Mouse (Mus musculus) limb, embryonic 14.5 days (tissue): ENCODE measurements around the gene 2300002M23Rik. TPM values are rescaled to one million over a fixed set of nuclear protein-coding genes. Genes with fewer than 3 reads are reported as not detected.

ENCODE experiments used
- ATAC-seq: fragments of 200-750 bp; cut with Nextera tagmentation; 2 replicates; pipeline ENCODE4 v1.8.0; 2017; ENCODE audit warnings: low read depth, moderate number of reproducible peaks, moderate TSS enrichment; ENCODE audit not compliant: low FRiP score
- DNase-seq: peaks from one replicate; pipeline ENCODE4 v3.0.0-alpha.2; 2015; ENCODE audit warnings: low spot score
- H3K27ac ChIP-seq: fragments of 300-500 bp; sonication (generic); replicated peaks from 2 replicates; pipeline ENCODE4 v1.5.1; 2014; ENCODE audit warnings: low read depth, mild to moderate bottlenecking, low read length, moderate library complexity, mixed read lengths
- H3K27me3 ChIP-seq: fragments of 300-500 bp; sonication (generic); 2 replicates; pipeline ENCODE4 v1.6.1; 2014; ENCODE audit warnings: low read length, mixed read lengths; ENCODE audit not compliant: control insufficient read depth, insufficient read depth
- H3K36me3 ChIP-seq: fragments of 300-500 bp; sonication (generic); 2 replicates; pipeline ENCODE4 v1.6.1; 2014; ENCODE audit warnings: mild to moderate bottlenecking, low read length, moderate library complexity, mixed read lengths; ENCODE audit not compliant: control insufficient read depth, insufficient read depth
- H3K4me1 ChIP-seq: fragments of 300-500 bp; sonication (generic); 2 replicates; pipeline ENCODE4 v1.6.1; 2014; ENCODE audit warnings: antibody characterized with exemption, low read length, mixed read lengths; ENCODE audit not compliant: control insufficient read depth, insufficient read depth
- H3K4me2 ChIP-seq: fragments of 300-500 bp; sonication (generic); replicated peaks from 2 replicates; pipeline ENCODE4 v1.6.1; 2014; ENCODE audit warnings: low read depth, mild to moderate bottlenecking, low read length, moderate library complexity; ENCODE audit not compliant: severe bottlenecking
- H3K4me3 ChIP-seq: fragments of 300-500 bp; sonication (generic); replicated peaks from 2 replicates; pipeline ENCODE4 v1.5.1; 2014; ENCODE audit warnings: low read length
- H3K9ac ChIP-seq: fragments of 300-500 bp; sonication (generic); 2 replicates; pipeline ENCODE4 v1.6.1; 2014; ENCODE audit warnings: mild to moderate bottlenecking, low read depth, low read length, moderate library complexity; ENCODE audit not compliant: severe bottlenecking
- H3K9me3 ChIP-seq: fragments of 300-500 bp; sonication (generic); 2 replicates; pipeline ENCODE4 v1.6.1; 2016; ENCODE audit warnings: low read length; ENCODE audit not compliant: control insufficient read depth
- POLR2A ChIP-seq: fragments of 200-500 bp; IDR thresholded peaks from 2 replicates; pipeline ENCODE4 v1.8.0; 2012; ENCODE audit warnings: inconsistent platforms, mild to moderate bottlenecking, moderate library complexity, borderline replicate concordance; ENCODE audit not compliant: insufficient read depth, insufficient read length; ENCODE audit errors: extremely low read depth
- WGBS: fragments of 180-500 bp; shearing (Covaris S2); extraction: QIAGEN DNeasy Blood & Tissue Kit; methylation state at CpG from one replicate; pipeline ENCODE4 v1.1.7; 2014; 5-methylcytosine and 5-hydroxymethylcytosine counted together
- polyA plus RNA-seq, 2 experiments: library from polyadenylated mRNA; depleted of rRNA in 1 of 2; stranded (reverse) in 1 of 2; unstranded in 1 of 2; fragments of >200 nt; fragmentation: Nextera tagmentation in 1 of 2; extraction: Ambion mirVana in 1 of 2; gene quantifications; 2 replicates each; pipeline versions ENCODE4 v1.2.1 to v1.2.3; 2012 to 2014

2300002M23Rik gene
- polyA plus RNA-seq, 2 experiments, result 0.21 TPM; not detected in 1

- 81% methylated on average over 7 of the region's 7 CpGs for WGBS
- DNase-seq (no peak), ATAC-seq (no peak)
- Histone ChIP-seq H3K4me3 (no peak overlapping the region), H3K36me3 (no peaks in the 10 kb centered on the region), H3K27me3 (no peaks in the 10 kb centered on the region; the same call in 1 of the 2 replicates), H3K27ac (no peak overlapping the region), H3K4me1 (peaks cover 2% of the 10 kb centered on the region; the same call in 1 of the 2 replicates), H3K9ac (no peak overlapping the region), H3K4me2 (no peak overlapping the region), H3K9me3 (no peaks in the 10 kb centered on the region; the same call in 1 of the 2 replicates)
- TF ChIP-seq POLR2A, result no peak
These were observed 27.2 kb downstream of the 2300002M23Rik start for GRCm38 (mm10) chr17:35594456-35594855.

DNA sequence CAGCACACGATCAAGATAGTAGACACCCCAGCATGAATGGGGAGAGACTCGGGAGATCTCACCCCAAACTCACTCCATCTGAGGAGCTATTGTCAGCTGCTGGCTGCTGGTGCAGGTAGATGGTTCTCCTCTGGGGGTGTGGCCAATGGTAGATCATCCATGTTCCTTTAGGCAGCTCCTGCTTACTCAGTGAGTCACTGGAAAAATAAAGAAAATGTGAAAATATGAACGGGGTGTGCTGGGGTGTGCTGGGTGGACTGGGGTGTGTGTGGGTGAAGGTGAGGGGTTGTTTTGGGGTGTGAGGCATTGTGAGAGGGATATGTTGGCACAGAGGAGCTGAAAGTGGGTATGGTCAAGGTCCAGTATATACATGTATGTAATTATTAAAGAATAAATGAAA lies 30.1 kb downstream of the 2300002M23Rik start:
- 92% methylated on average over 3 of the region's 3 CpGs for WGBS
- no peak for DNase-seq
- H3K9me3 ChIP-seq, result no peaks in the 10 kb centered on the region; the same call in 1 of the 2 replicates

DNA sequence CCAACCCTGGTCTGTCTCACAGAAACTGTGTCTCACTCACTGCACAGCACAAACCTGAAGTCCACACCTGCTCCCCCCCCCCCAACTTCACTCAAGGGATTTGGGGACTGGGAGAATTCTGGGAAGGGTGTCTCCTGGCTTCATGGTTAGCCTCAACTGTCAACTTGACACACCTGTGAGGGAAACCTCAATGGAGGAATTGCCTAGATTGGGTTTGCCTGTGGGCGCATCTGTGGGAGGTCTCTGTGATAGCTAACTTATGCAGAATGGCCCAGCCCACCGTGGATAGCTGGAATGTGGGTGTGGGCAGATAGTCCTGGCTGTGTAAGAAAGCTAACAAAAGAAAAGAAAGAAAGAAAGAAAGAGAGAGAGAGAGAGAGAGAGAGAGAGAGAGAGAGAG lies 34.0 kb downstream of the 2300002M23Rik start, which contains the start of gene Sfta2:
Gene Sfta2 (plus strand): TSS at position 301 of the 400 bp plus-strand sequence.
- no peaks in the 10 kb centered on the region; the same call in 1 of the 2 replicates for H3K9me3 ChIP-seq
- no peak within 1 kb of the TSS for H3K4me3 ChIP-seq
- H3K9ac ChIP-seq, result no peak within 1 kb of the TSS
- 61% methylated on average over 2 of the region's 2 CpGs for WGBS
- H3K27me3 ChIP-seq, result no peaks in the 10 kb centered on the region
- DNase-seq (no peak), ATAC-seq (no peak)
- H3K27ac ChIP-seq, result no peak within 1 kb of the TSS
- H3K36me3 ChIP-seq, result no peaks in the 10 kb centered on the region
- TF ChIP-seq POLR2A, result no peak
- H3K4me2 ChIP-seq, result no peak within 1 kb of the TSS
- H3K4me1 ChIP-seq, result no peaks in the 10 kb centered on the region

More for the DNA sequence above, 30.1 kb downstream of the 2300002M23Rik start:
- no peak for ATAC-seq
- H3K27me3 ChIP-seq, result no peaks in the 10 kb centered on the region
- H3K36me3 ChIP-seq, result no peaks in the 10 kb centered on the region
- no peak overlapping the region for H3K9ac ChIP-seq
- no peak overlapping the region for H3K4me2 ChIP-seq
- H3K4me1 ChIP-seq, result no peaks in the 10 kb centered on the region
- no peak overlapping the region for H3K27ac ChIP-seq
- H3K4me3 ChIP-seq, result no peak overlapping the region
- no peak for TF ChIP-seq POLR2A

DNA sequence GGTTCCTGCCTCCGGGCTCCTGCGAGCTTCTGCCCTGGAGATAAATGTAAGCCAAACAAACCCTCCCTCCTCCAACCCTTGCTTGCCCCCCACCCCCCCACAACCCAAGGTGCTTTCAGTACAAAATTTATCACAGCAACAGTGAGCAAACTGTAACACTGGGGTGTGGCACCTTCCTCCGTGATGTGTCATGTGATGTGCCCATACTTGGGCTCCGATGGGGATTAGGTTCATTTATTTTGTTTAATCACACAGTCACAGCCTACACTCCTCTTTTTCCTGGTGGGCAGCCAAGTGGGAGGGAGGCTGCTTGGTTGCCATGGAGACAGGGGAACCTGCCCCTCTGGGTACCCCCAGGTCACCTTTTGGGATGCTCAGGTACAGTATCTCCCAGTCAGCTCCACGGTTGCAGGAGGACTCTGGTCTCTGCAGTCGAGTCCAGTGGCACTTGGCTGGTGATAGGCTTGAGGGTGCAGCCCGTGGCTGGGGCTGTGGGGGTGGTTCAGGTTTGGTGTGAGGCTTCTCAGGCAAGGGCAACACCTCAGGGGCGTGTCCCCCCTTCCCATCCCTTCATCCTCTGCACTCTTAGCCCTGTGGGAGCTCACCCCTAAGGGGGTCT lies 34.6 kb downstream of the 2300002M23Rik start:
- H3K4me2 ChIP-seq, result no peak overlapping the region
- no peak for DNase-seq
- H3K27ac ChIP-seq, result no peak overlapping the region
- 66% methylated on average over 8 of the region's 8 CpGs for WGBS
- no peaks in the 10 kb centered on the region; the same call in 1 of the 2 replicates for H3K9me3 ChIP-seq
- H3K27me3 ChIP-seq, result no peaks in the 10 kb centered on the region
- no peak for TF ChIP-seq POLR2A
- no peaks in the 10 kb centered on the region for H3K36me3 ChIP-seq
- no peaks in the 10 kb centered on the region for H3K4me1 ChIP-seq
- H3K9ac ChIP-seq, result no peak overlapping the region
- ATAC-seq, result no peak
- H3K4me3 ChIP-seq, result no peak overlapping the region

DNA sequence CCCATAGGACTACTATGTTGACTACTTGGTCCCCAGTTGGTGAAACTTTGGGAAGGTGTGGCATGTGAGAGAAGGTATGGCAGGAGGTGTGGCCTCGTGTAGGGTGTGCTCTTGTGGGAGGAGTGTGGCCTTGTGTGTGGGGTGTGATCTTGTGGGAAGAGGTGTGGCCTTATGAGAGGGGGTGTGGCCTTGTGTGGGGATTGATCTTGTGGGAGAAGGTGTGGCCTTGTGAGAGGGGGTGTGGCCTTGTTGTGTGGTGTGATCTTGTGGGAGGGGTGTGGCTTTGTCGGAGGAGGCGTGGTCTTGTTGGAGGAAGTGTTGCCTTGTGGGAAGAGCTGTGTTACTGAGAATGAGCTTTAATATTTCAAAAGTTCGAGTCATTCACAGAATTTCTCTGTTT lies 49.9 kb downstream of the 2300002M23Rik start:
- no peak for DNase-seq
- 74% methylated on average over 4 of the region's 4 CpGs for WGBS

More for the DNA sequence above, 49.9 kb downstream of the 2300002M23Rik start:
- TF ChIP-seq POLR2A, result no peak
- Histone ChIP-seq H3K4me3 (no peak overlapping the region), H3K4me2 (no peak overlapping the region), H3K9ac (no peak overlapping the region), H3K27me3 (no peaks in the 10 kb centered on the region), H3K4me1 (no peaks in the 10 kb centered on the region), H3K27ac (no peak overlapping the region), H3K9me3 (no peaks in the 10 kb centered on the region), H3K36me3 (no peaks in the 10 kb centered on the region)
- no peak for ATAC-seq

Other genes starting within 250 kb of the 2300002M23Rik start
- gene H2-Q1, start 247.0 kb upstream of the 2300002M23Rik start, polyA plus RNA-seq (2012; rRNA removed), result 0.01 and 0.05 TPM in 2 replicates
- gene H2-Q1, start 247.0 kb upstream of the 2300002M23Rik start, polyA plus RNA-seq (2014; fragmentation: Nextera tagmentation; extraction: Ambion mirVana), result not detected in 2 replicates
- 0.16 and 0.41 TPM in 2 replicates for gene H2-Q2, start 225.2 kb upstream of the 2300002M23Rik start, polyA plus RNA-seq (2012; rRNA removed)
- 0.15 and 0.37 TPM in 2 replicates for gene H2-Q2, start 225.2 kb upstream of the 2300002M23Rik start, polyA plus RNA-seq (2014; fragmentation: Nextera tagmentation; extraction: Ambion mirVana)
- gene H2-Q4, start 187.8 kb upstream of the 2300002M23Rik start, polyA plus RNA-seq (2012; rRNA removed), result 15.2 and 15.5 TPM in 2 replicates
- 2.8 and 3.5 TPM in 2 replicates for gene H2-Q4, start 187.8 kb upstream of the 2300002M23Rik start, polyA plus RNA-seq (2014; fragmentation: Nextera tagmentation; extraction: Ambion mirVana)
- 0.73 and 1.00 TPM in 2 replicates for gene H2-Q6, start 142.6 kb upstream of the 2300002M23Rik start, polyA plus RNA-seq (2012; rRNA removed)
- gene H2-Q6, start 142.6 kb upstream of the 2300002M23Rik start, polyA plus RNA-seq (2014; fragmentation: Nextera tagmentation; extraction: Ambion mirVana), result 0.41 and 0.53 TPM in 2 replicates
- gene H2-Q7, start 128.3 kb upstream of the 2300002M23Rik start, polyA plus RNA-seq (2012; rRNA removed), result 8.9 and 9.9 TPM in 2 replicates
- gene H2-Q7, start 128.3 kb upstream of the 2300002M23Rik start, polyA plus RNA-seq (2014; fragmentation: Nextera tagmentation; extraction: Ambion mirVana), result 3.1 and 4.2 TPM in 2 replicates
- gene H2-Q10, start 97.4 kb upstream of the 2300002M23Rik start, polyA plus RNA-seq (2012; rRNA removed), result 0.76 and 0.87 TPM in 2 replicates
- 0.28 and 0.62 TPM in 2 replicates for gene H2-Q10, start 97.4 kb upstream of the 2300002M23Rik start, polyA plus RNA-seq (2014; fragmentation: Nextera tagmentation; extraction: Ambion mirVana)
- gene Pou5f1, start 61.4 kb upstream of the 2300002M23Rik start, polyA plus RNA-seq (2012; rRNA removed), result 0.06 and 0.09 TPM in 2 replicates
- not detected in 2 replicates for gene Pou5f1, start 61.4 kb upstream of the 2300002M23Rik start, polyA plus RNA-seq (2014; fragmentation: Nextera tagmentation; extraction: Ambion mirVana)
- 73.8 and 82.6 TPM in 2 replicates for gene Tcf19, start 50.6 kb upstream of the 2300002M23Rik start, polyA plus RNA-seq (2012; rRNA removed)
- gene Tcf19, start 50.6 kb upstream of the 2300002M23Rik start, polyA plus RNA-seq (2014; fragmentation: Nextera tagmentation; extraction: Ambion mirVana), result 75.5 and 84.3 TPM in 2 replicates
- gene Cchcr1, start 50.4 kb upstream of the 2300002M23Rik start, polyA plus RNA-seq (2012; rRNA removed), result 41.2 and 43.2 TPM in 2 replicates
- gene Cchcr1, start 50.4 kb upstream of the 2300002M23Rik start, polyA plus RNA-seq (2014; fragmentation: Nextera tagmentation; extraction: Ambion mirVana), result 11.6 and 13.9 TPM in 2 replicates
- gene Psors1c2, start 34.2 kb upstream of the 2300002M23Rik start, polyA plus RNA-seq (2012; rRNA removed), result 1.0 and 2.2 TPM in 2 replicates
- 0.39 and 1.5 TPM in 2 replicates for gene Psors1c2, start 34.2 kb upstream of the 2300002M23Rik start, polyA plus RNA-seq (2014; fragmentation: Nextera tagmentation; extraction: Ambion mirVana)
- gene Cdsn, start 15.3 kb upstream of the 2300002M23Rik start, polyA plus RNA-seq (2012; rRNA removed), result 0.09 and 0.31 TPM in 2 replicates
- gene Cdsn, start 15.3 kb upstream of the 2300002M23Rik start, polyA plus RNA-seq (2014; fragmentation: Nextera tagmentation; extraction: Ambion mirVana), result 0.07 and 0.17 TPM in 2 replicates
- not detected in 2 replicates for gene Sfta2, start 34.1 kb downstream of the 2300002M23Rik start, polyA plus RNA-seq (2012; rRNA removed)
- not detected in 2 replicates for gene Sfta2, start 34.1 kb downstream of the 2300002M23Rik start, polyA plus RNA-seq (2014; fragmentation: Nextera tagmentation; extraction: Ambion mirVana)
- not detected in 2 replicates for gene Gm9573, start 59.2 kb downstream of the 2300002M23Rik start, polyA plus RNA-seq (2012; rRNA removed)
- not detected in 2 replicates for gene Gm9573, start 59.2 kb downstream of the 2300002M23Rik start, polyA plus RNA-seq (2014; fragmentation: Nextera tagmentation; extraction: Ambion mirVana)
- 0.13 and 0.30 TPM in 2 replicates for gene Mucl3, start 76.2 kb downstream of the 2300002M23Rik start, polyA plus RNA-seq (2012; rRNA removed)
- 0.22 TPM in 1 of 2 replicates, not detected in the other for gene Mucl3, start 76.2 kb downstream of the 2300002M23Rik start, polyA plus RNA-seq (2014; fragmentation: Nextera tagmentation; extraction: Ambion mirVana)
- gene Vars2, start 100.1 kb downstream of the 2300002M23Rik start, polyA plus RNA-seq (2012; rRNA removed), result 35.4 and 47.8 TPM in 2 replicates
- gene Vars2, start 100.1 kb downstream of the 2300002M23Rik start, polyA plus RNA-seq (2014; fragmentation: Nextera tagmentation; extraction: Ambion mirVana), result 14.8 and 18.7 TPM in 2 replicates
- gene Gtf2h4, start 106.3 kb downstream of the 2300002M23Rik start, polyA plus RNA-seq (2012; rRNA removed), result 43.0 and 52.0 TPM in 2 replicates
- 40.7 and 44.9 TPM in 2 replicates for gene Gtf2h4, start 106.3 kb downstream of the 2300002M23Rik start, polyA plus RNA-seq (2014; fragmentation: Nextera tagmentation; extraction: Ambion mirVana)
- 49.4 and 60.1 TPM in 2 replicates for gene Ddr1, start 137.2 kb downstream of the 2300002M23Rik start, polyA plus RNA-seq (2012; rRNA removed)
- gene Ddr1, start 137.2 kb downstream of the 2300002M23Rik start, polyA plus RNA-seq (2014; fragmentation: Nextera tagmentation; extraction: Ambion mirVana), result 56.7 and 58.2 TPM in 2 replicates